Comparison of ENCODE assay signal across 29 mouse cellular contexts in the genomic region with DNA sequence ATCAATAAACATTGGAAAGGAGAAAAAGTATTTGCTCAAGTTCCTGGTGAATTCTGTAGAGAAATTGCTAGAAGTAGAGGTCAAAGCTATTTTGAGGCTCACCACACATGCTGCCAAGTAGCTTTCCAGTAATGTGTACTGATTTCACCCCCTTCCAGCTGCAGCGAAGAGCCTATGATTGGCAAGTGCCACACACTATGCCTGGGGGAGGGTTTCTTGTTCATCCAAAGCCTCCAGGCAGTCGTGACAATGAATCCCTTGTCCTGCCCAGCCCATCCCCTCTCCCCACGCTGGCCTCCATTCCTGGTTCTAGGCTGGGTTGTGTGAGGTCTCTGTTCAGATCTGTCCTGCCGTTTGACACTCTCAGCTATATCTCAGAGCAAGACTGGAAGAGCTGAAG. TPM values are rescaled to one million over a fixed set of nuclear protein-coding genes. Genes with fewer than 3 reads are reported as not detected.
A peak's percentile ranks its signal among the peaks of the same experiment; 100 is the strongest.
DNase-seq lines count a peak whose midpoint lies in the region; ATAC-seq lines count a peak whose summit lies in the region.
"Had no signal": no experiment of that assay in that cellular context is flagged by ENCODE, and none has a peak within 500 bp of the region (broad histone marks: within the 10 kb centered on the region; RNA-seq: fewer than 3 reads in every experiment).

No protein-coding gene starts in this region.

- no peak overlapping the region for H3K4me2 ChIP-seq in embryonic facial prominence, embryonic 11.5 days (ENCODE audit: low read depth, low read length)
- H3K4me2 ChIP-seq: forebrain, embryonic 15.5 days; hindbrain, embryonic 14.5 days; limb, embryonic 15.5 days; liver, embryonic 15.5 days; lung, embryonic 15.5 days; neural tube, embryonic 12.5 days; stomach, embryonic 15.5 days had no signal

- ATAC-seq in embryonic facial prominence, embryonic 11.5 days (replicated peaks; ENCODE audit: insufficient number of reproducible peaks, low FRiP score, low TSS enrichment, low read depth): no peak
- ATAC-seq: CD4-positive, CD25-positive, alpha-beta regulatory T cell, adult 4 months; forebrain, embryonic 15.5 days; inflammation-experienced regulatory T-cells, adult 6 months; Patski had no signal

- H3K9ac ChIP-seq in embryonic facial prominence, embryonic 11.5 days (replicated peaks; ENCODE audit: low read length): no peak overlapping the region
- H3K9ac ChIP-seq: forebrain, embryonic 15.5 days; hindbrain, embryonic 14.5 days; limb, embryonic 15.5 days; liver, embryonic 15.5 days; lung, embryonic 15.5 days; neural tube, embryonic 12.5 days; stomach, embryonic 15.5 days had no signal

- H3K9me3 ChIP-seq in embryonic facial prominence, embryonic 11.5 days (replicated peaks; ENCODE audit: control insufficient read depth, low read length): no peaks in the 10 kb centered on the region
- no peaks in the 10 kb centered on the region for H3K9me3 ChIP-seq in embryonic facial prominence, embryonic 10.5 days
- H3K9me3 ChIP-seq: forebrain, embryonic 15.5 days; limb, embryonic 15.5 days; liver, embryonic 15.5 days; lung, embryonic 15.5 days; neural tube, embryonic 12.5 days; stomach, embryonic 15.5 days had no signal

- DNase-seq in embryonic facial prominence, embryonic 11.5 days (ENCODE audit: low spot score): peak; percentile 4
- DNase-seq in embryonic facial prominence, embryonic 10.5 days (ENCODE audit: low spot score): no peak
- peak; percentile 40 for DNase-seq in heart, postnatal 4 days
- no peak for DNase-seq in heart, postnatal 25 days (ENCODE audit: low spot score)
- peak; percentile 24 for DNase-seq in right cerebral cortex, adult 18-20 months
- no peak for DNase-seq in right cerebral cortex, postnatal 4 days
- peak; percentile 44 to 50 for DNase-seq in layer of hippocampus, postnatal 36 days
- DNase-seq in T-cell, adult 2 months (ENCODE audit: low spot score): no peak
- DNase-seq: adrenal gland, adult 8-10 months; cerebellum, adult 11 months; cerebellum, postnatal 25 days; gastrocnemius, postnatal 36 days; heart, postnatal 36 days; kidney, adult 18-20 months; kidney, postnatal 4 days; left cerebral cortex, postnatal 4 days; lung, postnatal 4 days; midbrain, embryonic 14.5 days had no signal

- no peak overlapping the region for H3K27ac ChIP-seq in embryonic facial prominence, embryonic 11.5 days (replicated peaks; ENCODE audit: low read depth, low read length)
- H3K27ac ChIP-seq in embryonic facial prominence, embryonic 10.5 days (replicated peaks): no peak overlapping the region
- H3K27ac ChIP-seq: forebrain, embryonic 15.5 days; hindbrain, embryonic 14.5 days; limb, embryonic 15.5 days; liver, embryonic 15.5 days; lung, embryonic 15.5 days; neural tube, embryonic 12.5 days; stomach, embryonic 15.5 days had no signal

- no peaks in the 10 kb centered on the region for H3K36me3 ChIP-seq in embryonic facial prominence, embryonic 11.5 days (replicated peaks; ENCODE audit: control insufficient read depth, insufficient read depth, low read depth, low read length)
- H3K36me3 ChIP-seq in embryonic facial prominence, embryonic 10.5 days (replicated peaks): no peaks in the 10 kb centered on the region
- H3K36me3 ChIP-seq: forebrain, embryonic 15.5 days; limb, embryonic 15.5 days; liver, embryonic 15.5 days; lung, embryonic 15.5 days; neural tube, embryonic 12.5 days; stomach, embryonic 15.5 days had no signal

- no peak overlapping the region for H3K4me3 ChIP-seq in embryonic facial prominence, embryonic 11.5 days (ENCODE audit: low read depth, low read length)
- H3K4me3 ChIP-seq in embryonic facial prominence, embryonic 10.5 days: no peak overlapping the region
- H3K4me3 ChIP-seq: forebrain, embryonic 15.5 days; limb, embryonic 15.5 days; liver, embryonic 15.5 days; lung, embryonic 15.5 days; neural tube, embryonic 12.5 days; stomach, embryonic 15.5 days had no signal

- no peaks in the 10 kb centered on the region for H3K27me3 ChIP-seq in embryonic facial prominence, embryonic 11.5 days (ENCODE audit: control insufficient read depth, insufficient read depth, low read length)
- no peaks in the 10 kb centered on the region for H3K27me3 ChIP-seq in embryonic facial prominence, embryonic 10.5 days (replicated peaks; ENCODE audit: low read depth, poor library complexity, severe bottlenecking)
- H3K27me3 ChIP-seq: forebrain, embryonic 15.5 days; limb, embryonic 15.5 days; liver, embryonic 15.5 days; lung, embryonic 15.5 days; neural tube, embryonic 12.5 days; Patski; stomach, embryonic 15.5 days had no signal

- intact Hi-C loops in heart, postnatal 25 days (cut with DNase I): no loop called here

- 29% methylated on average over 4 of the region's 4 CpGs for WGBS in embryonic facial prominence, embryonic 11.5 days
- WGBS in embryonic facial prominence, embryonic 10.5 days: 38% methylated on average over 4 of the region's 4 CpGs

- no peaks in the 10 kb centered on the region for H3K4me1 ChIP-seq in embryonic facial prominence, embryonic 11.5 days (ENCODE audit: control insufficient read depth, insufficient read depth, low read length)
- peaks cover 12% of the 10 kb centered on the region for H3K4me1 ChIP-seq in embryonic facial prominence, embryonic 10.5 days
- H3K4me1 ChIP-seq: forebrain, embryonic 15.5 days; limb, embryonic 15.5 days; liver, embryonic 15.5 days; lung, embryonic 15.5 days; neural tube, embryonic 12.5 days; stomach, embryonic 15.5 days had no signal

RNA-seq across cellular contexts. Expression of a gene that starts 7.8 kb away (rescaled TPM):
- 0.50 and 0.81 TPM in 2 replicates for polyA plus RNA-seq in embryonic facial prominence, embryonic 11.5 days (2014; fragmentation: Nextera tagmentation; extraction: Ambion mirVana)
- polyA plus RNA-seq in embryonic facial prominence, embryonic 10.5 days (2016; fragmentation: Nextera tagmentation; extraction: Ambion mirVana): 0.64 and 0.91 TPM in 2 replicates
- 1 to 10 TPM; 2.6 to 3.6 TPM for total RNA-seq in heart, postnatal 4 days (2021)
- 1 to 10 TPM; 3.2 to 4.4 TPM for total RNA-seq in heart, postnatal 25 days (2021)
- total RNA-seq in layer of hippocampus, postnatal 36 days (2021): 1 to 10 TPM; 2.5 to 2.7 TPM

RNA-seq across cellular contexts. Expression of a gene that starts 47.5 kb away (rescaled TPM):
- polyA plus RNA-seq in embryonic facial prominence, embryonic 11.5 days (2014; fragmentation: Nextera tagmentation; extraction: Ambion mirVana): 0.22 TPM in 1 of 2 replicates, not detected in the other
- 0.73 TPM in 1 of 2 replicates, not detected in the other for polyA plus RNA-seq in embryonic facial prominence, embryonic 10.5 days (2016; fragmentation: Nextera tagmentation; extraction: Ambion mirVana)
- total RNA-seq in heart, postnatal 4 days (2021): under 1 TPM in 1 of 2 experiments, not detected in 1; 0.07 TPM
- total RNA-seq in heart, postnatal 25 days (2021): not detected
- under 1 TPM; 0.12 to 0.15 TPM for total RNA-seq in layer of hippocampus, postnatal 36 days (2021)
- total RNA-seq: gastrocnemius, postnatal 36 days; heart, postnatal 36 days; megakaryocyte-erythroid progenitor cell, adult 5-6 weeks had no signal
- polyA plus RNA-seq: CD4-positive, CD25-positive, alpha-beta regulatory T cell, adult 4 months; inflammation-experienced regulatory T-cells, adult 6 months; liver, embryonic 15.5 days; neural tube, embryonic 12.5 days had no signal

RNA-seq across cellular contexts. Expression of a gene that starts 58.2 kb away (rescaled TPM):
- 0.36 TPM in 1 of 2 replicates, not detected in the other for polyA plus RNA-seq in embryonic facial prominence, embryonic 11.5 days (2014; fragmentation: Nextera tagmentation; extraction: Ambion mirVana)
- 0.06 TPM in 1 of 2 replicates, not detected in the other for polyA plus RNA-seq in embryonic facial prominence, embryonic 10.5 days (2016; fragmentation: Nextera tagmentation; extraction: Ambion mirVana)
- 1 to 10 TPM in 1 of 2 experiments, under 1 TPM in 1; 0.81 to 2.1 TPM for total RNA-seq in heart, postnatal 4 days (2021)
- 1 to 10 TPM in 1 of 2 experiments, under 1 TPM in 1; 0.83 to 1.3 TPM for total RNA-seq in heart, postnatal 25 days (2021)
- total RNA-seq in layer of hippocampus, postnatal 36 days (2021): not detected
- polyA plus RNA-seq: forebrain, embryonic 15.5 days; hindbrain, embryonic 14.5 days; midbrain, embryonic 14.5 days; Patski had no signal

Comparison
In these comparisons a context has a peak if more than half of its experiments do, and no peak if none do; other contexts are left out.
1. DNase-seq: peak in embryonic facial prominence, embryonic 11.5 days (single experiment), heart, postnatal 4 days (single experiment), right cerebral cortex, adult 18-20 months (single experiment) and layer of hippocampus, postnatal 36 days (2 of 2); none in embryonic facial prominence, embryonic 10.5 days (single experiment), heart, postnatal 25 days (single experiment), right cerebral cortex, postnatal 4 days (single experiment) and T-cell, adult 2 months (single experiment).